Mouse (Mus musculus): ENCODE measurements around the gene Tmcc3. TPM values are rescaled to one million over a fixed set of nuclear protein-coding genes. Genes with fewer than 3 reads are reported as not detected.
"Not testable (repeated sequence)": the region's sequence is repeated elsewhere in the genome, so short reads cannot be mapped to it uniquely, and the experiment has no call there.

Gene Tmcc3
- total RNA-seq, 2 experiments from 2014 or later: 36.8 to 41.8 TPM

DNA sequence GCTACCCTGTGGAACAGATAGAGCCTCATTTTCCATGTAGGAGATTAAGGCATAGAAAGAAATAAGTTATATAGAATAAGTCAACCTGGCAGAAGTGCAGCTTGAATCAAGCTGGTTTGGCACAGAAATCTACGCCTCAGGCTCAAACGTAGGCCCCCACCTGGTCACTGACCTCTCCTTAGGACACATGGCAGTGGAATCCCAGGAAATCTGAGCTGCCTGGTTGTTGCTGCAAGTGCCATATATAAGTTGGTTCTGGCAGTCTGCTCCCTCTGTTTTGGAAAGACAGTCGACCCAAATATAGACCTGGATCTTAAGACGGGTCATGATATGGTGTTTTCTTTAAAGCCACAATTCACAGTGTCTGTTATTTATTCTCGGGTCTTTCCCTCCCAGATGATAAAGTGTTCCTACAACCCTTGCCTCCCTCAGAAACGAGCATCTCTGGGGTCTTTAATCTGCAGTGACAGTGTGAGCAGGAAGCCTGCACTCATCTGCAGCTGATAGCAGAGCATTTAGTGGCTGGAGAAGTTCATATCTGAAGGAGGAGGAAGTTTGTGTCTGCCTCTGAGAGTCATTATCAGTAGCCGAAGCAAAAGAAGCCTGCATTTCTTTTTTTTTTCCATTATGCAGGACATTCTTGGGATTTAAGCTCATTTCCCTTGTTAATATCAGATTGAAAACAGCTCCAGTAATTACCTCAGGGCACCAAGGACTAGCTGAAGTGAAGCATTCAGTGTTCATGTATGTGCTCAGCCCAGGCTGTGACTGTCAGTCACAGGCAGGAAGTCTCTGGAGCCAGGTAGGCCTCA lies 253.9 kb downstream of the Tmcc3 start:
- no peak for DNase-seq
- intact Hi-C loops (cut with DNase I): no loop called here

DNA sequence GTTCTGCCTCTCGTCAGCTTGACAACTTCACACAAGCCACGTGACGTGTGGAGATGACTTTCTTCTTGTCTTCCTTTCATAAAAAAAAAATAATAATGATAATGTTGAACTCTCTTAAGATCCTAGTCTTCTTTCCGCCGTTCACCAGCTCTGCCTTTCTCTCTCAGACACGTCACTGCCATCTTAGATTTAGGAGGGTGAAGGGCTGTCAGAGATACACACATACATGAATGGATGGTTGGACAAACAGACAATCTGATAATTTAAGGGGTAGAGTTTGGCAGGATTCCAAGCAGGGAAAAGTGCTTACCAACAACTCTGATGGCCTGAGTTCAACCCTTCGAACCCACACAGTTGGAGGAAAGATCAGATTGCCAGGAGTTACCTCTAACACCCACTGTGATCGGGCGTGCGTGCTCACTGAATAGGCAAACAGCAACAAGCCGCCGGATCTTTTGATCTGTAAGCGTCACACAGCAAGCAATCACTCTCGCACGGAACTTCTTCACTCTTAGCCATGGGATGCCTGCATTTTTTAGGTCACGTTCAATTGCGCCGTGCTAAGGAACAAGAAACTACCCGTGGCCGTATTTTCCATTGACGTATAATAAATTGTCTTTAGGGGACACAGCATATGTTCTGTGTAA lies 254.6 kb downstream of the Tmcc3 start:
- no peak for DNase-seq
- intact Hi-C loops (cut with DNase I): no loop called here

GRCm38 (mm10) chr10:94567251-94567650 lies 255.5 kb downstream of the Tmcc3 start:
- no peak for DNase-seq
- intact Hi-C loops (cut with DNase I): no loop called here

- DNase-seq: no peak
- intact Hi-C loops (cut with DNase I): no loop called here
These were observed 256.2 kb downstream of the Tmcc3 start for GRCm38 (mm10) chr10:94567915-94568314.

DNA sequence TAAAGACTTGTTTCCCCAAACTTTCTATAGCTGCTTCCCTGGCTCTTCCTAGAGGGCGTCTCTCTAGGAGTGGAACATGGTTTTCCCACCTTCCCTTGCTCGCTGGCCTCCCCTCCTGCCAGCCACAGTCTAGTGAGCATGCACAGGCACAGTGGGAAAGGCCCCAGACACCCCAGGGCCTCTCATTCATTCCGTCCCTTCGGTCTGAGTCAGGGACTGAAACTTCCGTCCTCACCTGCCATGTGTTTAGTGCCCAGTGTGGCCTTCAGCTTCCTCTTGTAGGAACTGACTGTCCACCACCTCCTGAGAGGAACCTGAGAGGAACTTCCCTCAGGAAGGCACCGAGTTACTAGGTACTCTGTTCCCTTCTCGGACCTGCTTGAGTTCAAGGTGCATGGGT lies 257.1 kb downstream of the Tmcc3 start:
- intact Hi-C loops (cut with DNase I): no loop called here
- no peak for DNase-seq

- no peak for DNase-seq
- intact Hi-C loops (cut with DNase I): loop anchor here (5.0 kb wide), 1 partner anchor 87 kb away; no protein-coding TSS in a partner anchor
These were observed 258.0 kb downstream of the Tmcc3 start for GRCm38 (mm10) chr10:94569731-94570130.

DNA sequence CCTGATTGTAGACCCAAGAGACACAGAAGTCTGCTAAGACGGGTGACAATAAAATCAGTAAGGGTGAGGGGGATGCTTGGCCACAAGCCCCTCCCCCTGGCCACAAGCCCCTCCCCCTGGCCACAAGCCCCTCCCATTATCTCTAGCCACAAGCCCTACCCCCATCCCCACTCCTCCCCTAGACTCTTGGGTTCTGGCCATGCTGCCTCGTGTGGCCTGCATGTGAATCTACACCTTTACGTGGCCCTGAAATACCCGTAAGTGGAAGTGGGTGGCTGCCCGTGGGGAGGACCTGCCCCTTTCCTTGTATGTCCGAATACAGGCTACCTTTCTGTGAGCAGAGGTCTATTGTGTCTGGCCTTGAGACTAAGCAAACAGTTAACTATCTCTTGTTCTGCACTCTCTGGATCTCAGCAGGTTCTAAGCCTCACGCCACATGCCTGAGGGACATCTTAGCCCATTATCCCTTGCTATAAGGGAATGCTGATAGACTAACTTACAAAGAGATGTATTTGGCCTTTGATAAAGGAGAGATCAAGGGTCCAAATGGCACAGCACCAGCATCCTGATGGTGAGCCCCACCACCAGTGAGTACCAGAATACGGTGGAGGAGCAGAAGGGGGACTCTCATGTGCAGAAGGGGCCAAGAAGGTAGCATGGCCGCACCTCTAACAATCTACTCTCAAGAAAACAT lies 260.3 kb downstream of the Tmcc3 start:
- DNase-seq: no peak
- intact Hi-C loops (cut with DNase I): loop anchor here (5.0 kb wide), 1 partner anchor 90 kb away; no protein-coding TSS in a partner anchor

- peak; percentile 31 to 38 for DNase-seq
- intact Hi-C loops (cut with DNase I): loop anchor here (5.0 kb wide), 1 partner anchor 90 kb away; no protein-coding TSS in a partner anchor
These were observed 261.0 kb downstream of the Tmcc3 start for GRCm38 (mm10) chr10:94572772-94573171.

- intact Hi-C loops (cut with DNase I): loop anchor here (5.0 kb wide), 1 partner anchor 92 kb away; no protein-coding TSS in a partner anchor
These were observed 262.9 kb downstream of the Tmcc3 start for GRCm38 (mm10) chr10:94574451-94575333.

DNA sequence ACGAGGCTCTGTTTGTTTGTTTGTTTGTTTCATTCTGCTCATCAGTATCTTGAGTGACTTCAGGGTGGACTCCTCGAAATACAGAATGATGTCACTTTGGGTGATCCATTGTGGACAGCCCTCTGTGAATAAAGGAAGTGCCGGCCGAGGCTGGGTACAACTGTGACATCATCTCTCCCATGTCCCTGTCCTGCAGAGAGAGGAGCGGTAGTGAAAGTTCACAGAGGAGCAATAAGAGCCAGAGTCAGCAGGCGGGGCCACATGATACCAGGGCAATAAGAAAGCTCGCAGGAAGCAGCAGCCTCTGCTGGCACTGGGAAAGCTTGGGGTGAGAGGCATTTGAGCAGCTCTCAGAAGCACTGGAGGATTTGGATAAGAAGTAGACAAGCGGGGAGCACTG lies 264.2 kb downstream of the Tmcc3 start:
- peak; percentile 45 to 50 for DNase-seq
- intact Hi-C loops (cut with DNase I): loop anchor here (2.0 kb wide), 1 partner anchor 61 kb away; no protein-coding TSS in a partner anchor

More at GRCm38 (mm10) chr10:94574451-94575333, 262.9 kb downstream of the Tmcc3 start:
- peak; percentile 57 to 64 for DNase-seq

DNA sequence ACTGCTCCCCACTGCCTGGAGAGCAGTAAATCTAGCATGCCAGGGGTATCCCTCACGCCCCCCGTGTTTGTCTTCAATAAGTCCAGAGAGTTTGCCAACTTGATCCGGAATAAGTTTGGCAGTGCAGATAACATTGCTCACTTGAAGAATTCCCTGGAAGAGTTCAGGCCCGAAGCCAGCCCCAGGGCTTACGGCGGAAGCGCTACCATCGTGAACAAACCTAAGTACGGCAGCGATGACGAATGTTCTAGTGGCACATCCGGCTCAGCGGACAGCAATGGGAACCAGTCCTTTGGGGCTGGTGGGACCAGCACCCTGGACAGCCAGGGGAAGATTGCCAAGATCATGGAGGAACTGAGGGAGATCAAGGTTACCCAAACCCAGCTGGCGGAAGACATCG lies 267.1 kb downstream of the Tmcc3 start:
- DNase-seq: no peak
- intact Hi-C loops (cut with DNase I): no loop called here

- DNase-seq: no peak
- intact Hi-C loops (cut with DNase I): no loop called here
These were observed 269.6 kb downstream of the Tmcc3 start for GRCm38 (mm10) chr10:94581384-94581783.

GRCm38 (mm10) chr10:94583714-94584113 lies 272.0 kb downstream of the Tmcc3 start:
- no peak for DNase-seq
- intact Hi-C loops (cut with DNase I): no loop called here

GRCm38 (mm10) chr10:94584851-94585359 lies 273.2 kb downstream of the Tmcc3 start:
- DNase-seq: no peak
- intact Hi-C loops (cut with DNase I): no loop called here

DNA sequence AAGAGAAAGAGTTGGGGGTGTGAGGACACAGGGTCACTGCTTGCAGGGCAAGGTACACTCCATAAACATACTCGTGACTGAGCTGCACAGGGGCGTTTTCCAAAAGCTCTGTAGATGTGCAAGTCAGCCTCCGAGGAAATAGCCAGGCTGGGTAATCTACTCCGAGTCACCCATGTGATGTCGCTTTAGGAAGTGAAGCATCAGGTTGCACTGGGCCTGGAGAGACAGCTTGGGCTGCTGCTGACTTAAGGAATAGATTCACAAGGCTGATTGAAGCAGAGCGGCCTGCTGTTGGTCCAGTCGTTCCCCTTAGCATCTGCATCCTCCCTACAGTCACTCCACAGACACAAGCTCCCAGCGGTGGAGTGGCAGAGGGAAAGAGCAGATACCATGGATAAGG lies 274.1 kb downstream of the Tmcc3 start:
- intact Hi-C loops (cut with DNase I): no loop called here

GRCm38 (mm10) chr10:94588976-94589375 lies 277.2 kb downstream of the Tmcc3 start:
- intact Hi-C loops (cut with DNase I): no loop called here
- no peak for DNase-seq

More for the DNA sequence above, 274.1 kb downstream of the Tmcc3 start:
- no peak for DNase-seq

- intact Hi-C loops (cut with DNase I): no loop called here
- DNase-seq: peak; percentile 33 to 51
These were observed 284.0 kb downstream of the Tmcc3 start for GRCm38 (mm10) chr10:94595705-94596104.

- DNase-seq: not testable (repeated sequence)
- intact Hi-C loops (cut with DNase I): loop anchor here (10.0 kb wide), 1 partner anchor 385 kb away; no protein-coding TSS in a partner anchor
These were observed 288.1 kb downstream of the Tmcc3 start for GRCm38 (mm10) chr10:94599846-94600245.

DNA sequence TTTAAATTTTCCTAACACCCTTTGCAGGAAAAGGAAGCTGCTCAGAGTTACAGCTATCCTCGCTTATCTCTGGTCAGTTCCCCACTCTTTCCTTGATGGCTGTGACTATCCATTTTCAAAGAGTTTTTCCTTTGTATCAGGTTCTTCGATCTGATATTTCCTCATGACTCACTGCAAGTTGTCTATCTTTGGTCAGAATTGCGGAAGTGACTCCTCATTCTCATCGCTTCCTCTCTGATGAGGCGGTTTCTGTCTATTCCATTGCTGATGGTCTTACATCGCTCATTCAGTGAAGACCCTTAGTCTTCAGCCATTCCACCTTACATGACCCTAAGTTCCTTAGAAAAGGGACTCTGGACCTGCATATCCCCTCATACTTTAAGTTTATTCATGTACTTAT lies 289.3 kb downstream of the Tmcc3 start:
- DNase-seq: no peak
- intact Hi-C loops (cut with DNase I): loop anchor here (10.0 kb wide), 1 partner anchor 386 kb away; no protein-coding TSS in a partner anchor

Measured in heart, postnatal 14 days (tissue).